Mouse (Mus musculus) adrenal gland, postnatal 14 days (tissue): ENCODE results near the gene A530032D15Rik. TPM values are rescaled to one million over a fixed set of nuclear protein-coding genes. Genes with fewer than 3 reads are reported as not detected.
"Not testable (repeated sequence)": the region's sequence is repeated elsewhere in the genome, so short reads cannot be mapped to it uniquely, and the experiment has no call there.

Source experiments
- DNase-seq: peaks from one replicate; pipeline ENCODE4 v3.0.0; 2021; ENCODE audit warnings: mixed read lengths
- long read RNA-seq, 2 experiments: library from polyadenylated mRNA; stranded (forward); transcript quantifications; one replicate each; pipeline ENCODE4 v2.0.0; 2021
- total RNA-seq: library from RNA; stranded (reverse); gene quantifications from 2 replicates; pipeline ENCODE4 v1.2.3, GENCODE M21; 2021

The A530032D15Rik gene
- total RNA-seq: 0.41 TPM in 1 of 2 replicates, not detected in the other
- long read RNA-seq, experiment 1: 0 reads
- long read RNA-seq, experiment 2: 0 reads

DNA sequence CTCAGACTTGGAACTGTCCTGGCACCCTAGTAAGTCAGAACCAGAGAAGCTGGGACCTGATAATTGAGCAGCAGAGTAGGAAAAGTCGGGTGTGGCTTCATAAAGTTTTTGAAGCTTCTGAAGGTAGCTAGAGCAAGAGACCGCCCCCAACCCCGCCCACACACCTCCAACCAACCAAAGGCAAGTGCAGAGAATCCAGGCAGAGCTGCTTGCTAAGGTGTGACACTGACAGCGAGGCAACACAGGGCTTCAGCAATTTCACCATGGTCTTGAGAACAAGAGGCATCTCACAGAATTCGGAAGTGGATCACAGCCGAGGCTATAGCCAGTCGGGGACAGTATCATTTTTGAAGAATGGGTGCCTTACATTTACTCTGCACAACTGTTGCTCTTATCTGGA lies at the start of gene A530032D15Rik:
TSS of gene A530032D15Rik (minus strand) at position 101 of the 400 bp plus-strand sequence.
- not testable (repeated sequence) for DNase-seq

DNA sequence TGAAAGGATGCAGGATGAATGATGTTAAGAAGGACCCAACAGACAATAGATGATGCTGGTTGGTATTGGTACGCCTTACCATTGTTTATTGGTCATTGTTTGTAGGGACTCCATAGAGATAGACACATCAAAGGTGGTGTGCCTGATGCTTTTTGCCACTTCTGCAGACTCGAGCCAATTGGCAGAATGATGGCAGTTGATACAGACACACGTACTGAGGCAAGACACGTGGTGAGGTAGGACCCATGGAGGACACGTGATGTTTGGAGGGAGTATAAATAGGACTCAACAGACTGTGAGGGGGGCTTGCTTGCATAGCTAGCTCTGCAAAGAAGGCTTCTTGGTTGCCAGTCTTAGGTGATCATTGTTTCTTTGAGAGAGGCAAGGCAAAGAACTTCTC lies 45.5 kb upstream of the A530032D15Rik start:
- DNase-seq: not testable (repeated sequence)

DNA sequence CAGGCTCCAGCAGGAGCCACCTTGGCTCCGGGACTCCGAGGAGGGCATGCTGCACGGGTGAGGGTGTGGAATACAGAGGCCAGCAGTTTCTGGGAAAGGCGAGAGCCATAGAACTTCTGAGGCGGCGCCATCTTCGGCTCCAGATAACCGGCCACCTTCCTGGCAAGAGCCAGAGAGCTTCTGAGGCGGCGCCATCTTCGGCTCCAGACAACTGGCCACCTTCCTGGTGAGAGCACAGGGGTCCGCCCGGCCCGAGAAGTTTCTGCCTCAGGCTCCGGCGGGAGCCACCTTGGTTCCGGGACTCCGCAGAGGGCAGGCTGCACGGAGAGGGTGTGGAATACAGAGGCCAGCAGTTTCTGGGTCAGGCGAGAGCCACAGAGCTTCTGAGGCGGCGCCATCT lies 24.0 kb upstream of the A530032D15Rik start:
- DNase-seq: not testable (repeated sequence)

DNA sequence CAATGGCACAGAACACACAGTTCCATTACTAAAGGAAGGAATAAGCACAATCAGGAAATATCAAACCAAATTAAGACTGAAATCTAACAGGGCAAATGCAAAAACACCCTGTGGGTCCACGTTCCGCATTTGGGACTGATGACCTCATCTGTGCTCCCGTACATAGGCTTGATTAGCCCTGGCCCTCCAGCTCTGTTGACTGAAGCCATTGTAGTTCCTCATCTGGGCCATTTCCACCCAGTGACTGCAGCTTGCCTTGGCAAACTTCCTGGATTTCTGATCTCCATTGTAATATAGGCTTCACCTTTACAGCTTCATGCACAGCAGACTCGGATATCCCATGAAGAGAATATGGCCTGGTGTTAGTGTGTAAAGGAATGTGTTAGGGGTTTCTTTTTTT lies 12.2 kb upstream of the A530032D15Rik start:
- not testable (repeated sequence) for DNase-seq

DNA sequence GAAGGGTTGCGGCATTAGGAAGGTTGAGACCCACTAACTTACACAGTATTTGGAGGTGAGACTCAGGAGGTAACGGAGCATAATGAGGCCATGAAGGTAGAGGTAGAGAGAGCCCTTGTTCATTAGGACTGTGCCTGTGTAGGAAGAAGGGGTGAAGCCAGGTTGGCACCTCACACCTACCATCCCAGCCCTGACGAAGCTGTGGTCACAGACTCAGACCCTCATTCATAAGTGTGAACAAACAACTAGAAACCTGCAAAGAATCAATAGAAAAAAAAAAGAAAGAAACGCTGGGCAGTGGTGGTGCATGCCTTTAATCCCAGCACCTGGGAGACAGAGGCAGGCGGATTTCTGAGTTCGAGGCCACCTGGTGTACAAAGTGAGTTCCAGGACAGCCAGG lies 8.7 kb upstream of the A530032D15Rik start:
- DNase-seq: not testable (repeated sequence)

DNA sequence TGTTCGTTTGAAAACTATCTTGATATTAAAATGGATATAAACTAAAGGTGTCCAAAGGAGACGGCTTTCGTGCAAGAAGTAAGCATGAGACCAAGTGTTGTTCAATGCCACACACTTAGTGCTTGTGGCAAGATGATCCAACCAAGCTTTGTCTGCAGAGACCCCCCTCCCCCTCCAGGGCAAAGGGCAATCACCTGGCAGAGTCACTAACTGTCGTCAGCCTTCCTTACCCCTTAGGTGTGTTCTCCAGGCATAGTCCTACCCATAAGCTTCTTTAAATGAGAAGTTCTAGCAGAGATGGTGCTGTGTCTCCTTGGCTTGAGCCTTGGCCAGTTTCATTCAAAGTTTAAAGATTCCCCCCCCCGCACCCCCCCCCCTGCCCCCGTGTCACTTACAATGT lies 7.9 kb upstream of the A530032D15Rik start:
- not testable (repeated sequence) for DNase-seq

DNA sequence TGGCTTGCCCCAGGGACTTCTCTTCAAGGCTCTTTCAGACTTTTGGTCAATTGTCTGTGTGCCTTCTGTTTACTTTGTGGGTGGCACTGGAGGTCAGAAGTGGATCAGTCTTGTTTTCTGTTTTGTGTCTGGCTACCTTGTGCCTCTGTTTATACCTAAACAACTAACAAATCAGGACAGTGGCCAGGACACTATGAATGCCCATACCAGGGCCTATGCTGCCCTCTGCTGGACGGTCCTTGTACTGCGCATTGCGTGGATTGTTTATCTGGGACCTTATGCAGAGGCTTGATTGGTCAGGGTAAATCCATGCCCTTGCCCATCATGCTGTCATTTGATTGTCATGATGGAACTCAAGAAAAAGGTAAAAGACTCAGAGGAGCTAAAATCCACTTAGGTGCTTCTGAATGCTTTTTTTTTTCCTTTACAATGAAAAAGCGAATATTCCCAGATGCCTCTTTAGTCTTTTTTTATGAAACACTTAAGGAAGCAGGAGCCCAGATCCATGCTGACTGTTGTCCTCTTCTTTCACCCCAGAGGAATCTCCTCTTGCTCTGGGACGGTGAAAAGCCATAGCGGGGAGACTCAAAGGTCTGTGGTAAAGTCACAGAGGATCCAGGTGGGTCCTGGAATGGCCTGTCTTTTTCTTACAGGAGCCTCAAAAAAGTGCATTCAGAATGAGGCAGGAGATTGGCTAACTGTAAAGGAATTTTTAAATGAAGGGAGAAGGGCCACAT lies 5.2 kb upstream of the A530032D15Rik start:
- peak; percentile 37 for DNase-seq

DNA sequence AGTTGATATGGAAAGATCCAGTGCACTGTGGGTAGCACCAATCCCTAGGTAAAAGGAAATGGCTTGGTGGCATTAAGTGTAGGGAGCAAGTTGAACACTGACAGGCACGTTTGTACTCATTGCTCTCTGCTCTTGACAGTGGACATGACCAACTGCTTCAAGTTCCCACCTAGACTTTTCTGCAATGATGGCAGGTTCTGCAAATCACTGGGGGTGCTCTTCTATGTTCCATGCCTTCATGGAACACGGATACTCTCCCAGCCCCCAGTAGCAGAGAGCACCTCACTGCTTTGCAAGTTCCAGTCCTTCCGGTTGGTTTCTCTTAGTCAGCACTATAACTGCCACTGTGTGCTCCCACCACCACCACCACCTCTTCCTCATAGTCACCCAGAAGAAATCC lies 4.4 kb upstream of the A530032D15Rik start:
- not testable (repeated sequence) for DNase-seq

DNA sequence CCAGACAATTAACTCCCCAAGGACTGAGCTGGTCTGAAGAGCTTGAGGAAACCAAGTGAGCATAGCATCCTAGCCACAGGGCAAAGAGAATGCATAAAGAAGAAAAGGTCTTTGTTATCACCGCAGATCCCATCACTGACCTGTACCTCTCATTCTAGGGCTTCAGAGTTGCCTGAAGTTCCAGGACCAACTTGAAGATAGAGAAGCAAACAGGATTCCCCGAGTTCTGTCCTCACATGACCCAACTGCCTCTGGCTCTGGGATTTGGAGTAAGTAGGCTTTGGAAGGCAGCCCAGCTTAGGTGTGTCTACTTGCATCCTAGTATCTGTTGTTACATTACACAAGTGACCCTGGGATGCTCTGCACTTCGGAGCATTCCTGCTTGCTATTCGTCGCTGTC lies 3.2 kb upstream of the A530032D15Rik start:
- DNase-seq: not testable (repeated sequence)

DNA sequence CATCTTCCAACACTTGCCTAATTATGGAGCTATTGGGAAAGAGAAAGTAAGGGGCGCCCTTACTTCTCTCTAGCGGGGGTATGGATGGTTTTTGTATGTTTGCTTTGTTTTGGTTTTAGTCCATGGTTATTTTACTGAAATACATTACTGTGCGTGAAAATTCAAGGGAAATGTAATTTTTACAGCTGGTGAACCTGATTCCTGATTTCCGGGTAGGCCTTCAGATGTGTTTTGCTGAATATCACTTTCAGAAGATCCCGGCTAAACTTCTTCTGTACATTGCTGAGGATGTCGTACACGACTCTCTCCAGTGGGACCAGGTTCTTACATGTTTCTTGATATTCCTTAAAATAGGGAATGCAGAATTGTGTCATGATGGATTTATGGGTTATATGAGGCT lies 2.6 kb upstream of the A530032D15Rik start:
- not testable (repeated sequence) for DNase-seq

DNA sequence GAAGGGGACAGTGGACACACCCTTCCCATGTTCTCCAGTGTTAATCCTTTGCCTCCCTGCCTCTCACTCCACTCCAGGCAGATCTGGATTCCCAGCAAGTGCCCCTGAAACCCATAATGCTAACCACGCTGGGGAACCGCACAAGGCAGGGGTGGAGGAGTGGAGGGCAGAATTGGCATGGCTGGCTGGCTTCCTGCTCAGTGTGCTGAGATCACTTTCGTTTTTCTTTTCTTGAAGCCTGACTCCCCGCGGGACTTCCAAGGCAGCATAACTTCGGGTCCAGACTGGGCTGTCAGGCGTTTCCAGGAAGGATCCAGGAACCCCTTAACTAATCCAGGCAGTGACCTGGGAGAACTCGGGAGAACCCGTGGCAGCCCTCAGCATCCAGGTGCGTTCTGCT lies 1.9 kb upstream of the A530032D15Rik start:
- DNase-seq: peak; percentile 11

DNA sequence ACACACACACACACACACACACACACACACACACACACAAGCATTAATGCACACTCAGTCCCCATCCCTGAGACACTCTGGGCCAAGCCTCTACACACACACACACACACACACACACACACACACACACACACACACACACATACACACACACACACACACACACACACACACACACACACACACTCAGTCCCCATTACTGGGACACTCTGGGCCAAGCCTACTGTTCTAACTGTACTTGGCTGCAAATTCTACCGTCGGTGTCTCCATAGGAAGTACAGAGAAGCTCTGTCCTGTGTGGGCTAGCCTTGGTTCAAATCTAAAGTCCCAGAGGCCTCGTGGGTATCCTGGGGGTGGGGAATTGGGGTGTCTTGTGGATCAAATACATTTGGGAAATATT lies 1.2 kb upstream of the A530032D15Rik start:
- DNase-seq: not testable (repeated sequence)

DNA sequence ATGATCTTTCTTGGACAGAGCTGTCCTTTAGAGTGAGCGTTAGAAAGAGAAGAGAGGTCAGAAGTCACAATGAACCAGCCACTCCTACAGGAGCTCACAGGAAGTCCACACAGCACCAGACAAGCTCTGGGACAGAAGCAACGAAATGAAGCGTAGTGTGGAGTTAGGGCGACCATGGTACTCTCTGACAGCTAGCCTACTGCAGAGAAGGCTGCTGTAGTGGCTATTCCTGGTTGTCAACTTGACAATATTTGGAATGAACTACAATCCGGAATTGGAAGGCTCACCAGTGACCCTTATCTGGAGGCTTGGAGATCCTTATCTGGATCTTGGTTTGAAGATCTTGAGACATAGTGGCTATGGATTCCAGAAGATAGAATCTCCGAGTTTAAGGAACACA lies 3.6 kb downstream of the A530032D15Rik start:
- not testable (repeated sequence) for DNase-seq

DNA sequence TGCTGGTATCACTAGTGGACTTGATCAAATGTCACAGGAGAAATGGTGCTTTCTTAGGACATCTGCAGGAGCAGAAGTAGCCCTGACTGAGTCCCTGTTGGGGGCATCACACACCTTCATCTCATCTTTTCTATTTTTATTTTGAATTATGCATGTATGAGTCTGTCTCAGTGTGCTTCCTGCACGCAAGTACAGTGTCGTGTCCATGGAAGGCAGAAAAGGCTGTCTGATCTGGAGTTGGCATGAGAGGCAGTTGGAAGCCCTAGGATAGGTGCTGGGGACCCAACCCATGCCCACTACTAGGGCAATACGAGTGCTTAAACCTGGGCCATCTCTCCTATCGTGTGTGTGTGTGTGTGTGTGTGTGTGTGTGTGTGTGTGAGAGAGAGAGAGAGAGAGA lies 4.3 kb downstream of the A530032D15Rik start:
- DNase-seq: not testable (repeated sequence)

DNA sequence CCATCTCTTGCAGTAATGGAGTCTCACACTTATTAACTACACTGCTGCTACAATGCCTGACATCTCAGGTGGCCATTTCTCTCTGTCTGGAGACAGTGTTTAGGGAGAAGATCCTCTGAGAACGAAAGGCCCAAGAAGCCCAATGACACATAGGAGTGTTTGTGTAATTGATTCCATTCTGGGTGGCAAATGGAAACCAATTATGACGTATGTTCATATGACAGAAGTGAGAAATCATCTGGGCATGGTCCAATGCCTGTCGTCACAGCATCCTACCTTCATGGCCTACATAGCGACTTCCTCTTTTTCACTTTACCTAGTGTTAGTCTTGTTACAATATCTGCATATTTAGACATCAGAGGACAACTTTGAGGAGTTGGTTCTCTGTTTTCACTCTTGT lies 7.9 kb downstream of the A530032D15Rik start:
- not testable (repeated sequence) for DNase-seq

DNA sequence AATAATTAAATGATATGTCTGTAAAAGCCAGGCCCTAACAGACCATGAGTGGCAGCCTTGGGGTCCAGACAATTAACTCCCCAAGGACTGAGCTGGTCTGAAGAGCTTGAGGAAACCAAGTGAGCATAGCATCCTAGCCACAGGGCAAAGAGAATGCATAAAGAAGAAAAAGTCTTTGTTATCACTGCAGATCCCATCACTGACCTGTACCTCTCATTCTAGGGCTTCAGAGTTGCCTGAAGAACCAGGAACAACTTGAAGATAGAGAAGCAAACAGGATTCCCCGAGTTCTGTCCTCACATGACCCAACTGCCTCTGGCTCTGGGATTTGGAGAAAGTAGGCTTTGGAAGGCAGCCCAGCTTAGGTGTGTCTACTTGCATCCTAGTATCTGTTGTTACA lies 9.8 kb downstream of the A530032D15Rik start, which contains the start of gene Gm10553:
TSS of gene Gm10553 (plus strand) at position 301 of the 400 bp plus-strand sequence.
- not testable (repeated sequence) for DNase-seq

DNA sequence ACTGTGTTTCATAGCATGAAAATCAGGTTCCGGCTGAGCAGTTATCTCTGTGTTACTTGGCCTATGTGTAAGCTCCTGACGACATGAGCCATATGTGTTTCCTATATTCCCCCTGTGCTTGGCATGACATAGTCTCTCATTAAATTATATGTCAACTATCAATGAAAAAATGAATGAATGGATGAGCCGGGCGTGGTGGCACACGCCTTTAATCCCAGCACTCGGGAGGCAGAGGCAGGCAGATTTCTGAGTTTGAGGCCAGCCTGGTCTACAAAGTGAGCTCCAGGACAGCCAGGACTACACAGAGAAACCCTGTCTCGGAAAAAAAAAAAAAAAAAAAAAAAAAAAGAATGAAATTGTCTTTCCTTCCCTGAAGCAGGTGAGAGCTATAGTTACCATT lies 10.6 kb downstream of the A530032D15Rik start:
- not testable (repeated sequence) for DNase-seq

DNA sequence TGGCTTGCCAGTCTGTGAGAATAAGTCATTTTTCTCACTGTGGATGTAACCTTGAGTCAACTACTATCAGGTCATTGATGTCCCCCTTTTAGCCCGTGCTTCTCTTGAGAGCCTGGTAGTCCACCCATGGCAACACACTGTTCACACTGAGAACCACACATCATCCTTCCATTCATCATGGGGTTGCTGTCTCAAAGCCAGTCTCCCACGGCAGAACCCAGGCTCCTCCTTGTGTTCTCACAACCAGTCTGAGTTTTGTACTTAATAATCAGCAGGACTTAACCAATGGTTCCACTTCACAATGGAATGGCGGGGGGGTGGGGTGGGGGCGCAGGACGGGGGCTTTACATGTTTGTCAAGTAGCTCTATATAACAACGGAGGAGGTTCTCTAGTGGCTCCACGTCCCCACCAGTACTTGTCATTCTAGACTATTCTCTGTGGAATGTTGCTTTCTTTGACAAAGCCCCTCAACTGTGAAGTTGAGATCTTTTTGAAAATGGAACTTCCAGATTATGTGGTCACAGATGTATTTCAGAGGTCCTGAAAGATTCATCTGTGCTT lies 16.6 kb downstream of the A530032D15Rik start:
- DNase-seq: not testable (repeated sequence)

DNA sequence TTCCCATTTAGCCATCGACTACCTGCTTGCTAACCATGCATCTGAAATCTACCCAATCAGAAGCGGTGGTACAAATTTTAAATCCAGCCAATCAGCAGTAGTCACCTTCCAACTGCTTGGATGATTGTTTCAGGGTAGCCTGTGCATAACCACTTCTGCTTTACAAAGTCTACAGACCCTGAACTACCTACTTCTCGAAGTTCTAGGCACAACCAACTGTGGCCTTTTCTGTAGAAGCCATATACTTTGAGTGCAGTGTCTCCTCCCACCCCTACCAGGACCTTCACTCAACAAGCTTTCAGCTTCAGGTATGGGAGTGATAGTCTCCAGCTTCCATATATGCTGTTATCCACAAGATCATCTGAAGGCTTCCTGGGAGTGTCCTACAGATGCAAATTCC lies 17.5 kb downstream of the A530032D15Rik start:
- DNase-seq: not testable (repeated sequence)

DNA sequence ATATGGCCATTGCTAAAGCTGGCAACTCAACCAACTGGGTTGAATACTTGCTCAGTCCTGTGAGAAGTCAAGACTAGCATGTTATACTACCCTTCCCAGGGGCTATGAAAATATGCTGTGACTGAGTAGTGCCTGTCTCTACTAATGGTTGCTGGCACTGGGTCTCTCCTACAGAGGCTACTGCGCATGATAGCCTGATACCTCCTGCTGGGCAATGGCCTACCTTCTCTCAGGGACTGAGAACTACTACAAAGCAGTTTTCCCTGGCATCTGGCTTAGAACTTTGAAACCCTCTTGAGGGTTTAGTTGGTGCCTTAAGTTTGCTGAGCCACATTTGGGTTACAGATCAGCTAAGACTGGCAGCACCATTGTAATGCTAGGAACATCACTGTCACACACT lies 23.4 kb downstream of the A530032D15Rik start:
- DNase-seq: not testable (repeated sequence)

DNA sequence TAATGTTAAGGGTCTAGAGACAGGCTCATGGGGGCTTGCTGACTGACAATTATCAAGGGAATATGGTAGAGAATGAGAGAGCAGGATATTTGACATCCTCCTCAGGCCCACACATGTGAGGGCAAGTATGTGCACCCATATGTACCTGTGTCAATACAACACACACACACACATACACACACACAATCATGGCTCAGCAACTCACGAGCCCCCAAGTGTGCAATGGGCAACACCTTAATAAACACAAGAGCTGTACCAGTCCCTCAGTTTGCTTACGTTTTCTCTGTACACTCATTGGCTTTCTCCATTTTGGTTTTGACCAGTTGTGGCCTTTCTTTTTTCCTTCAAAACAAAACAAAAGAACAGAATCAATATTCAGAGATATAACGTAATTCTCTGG lies 24.9 kb downstream of the A530032D15Rik start:
- DNase-seq: not testable (repeated sequence)

DNA sequence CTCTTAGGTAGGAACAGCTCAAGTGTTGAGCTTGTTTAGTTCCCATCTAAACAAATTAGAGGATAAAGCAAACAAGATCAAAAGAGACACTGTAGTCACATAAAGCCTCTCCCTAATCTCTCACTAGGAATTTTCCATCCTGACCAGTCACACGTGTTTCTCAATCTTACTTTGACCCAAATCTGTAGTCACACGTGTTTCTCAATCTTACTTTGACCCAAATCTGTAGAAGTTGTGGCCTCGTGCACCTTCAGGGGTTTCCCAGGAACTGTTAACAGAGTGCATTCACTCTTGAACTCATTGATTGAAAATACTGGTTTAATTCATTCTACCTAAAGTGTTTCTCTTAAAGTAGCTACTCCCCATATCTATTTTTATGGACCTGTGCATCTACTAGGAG lies 36.6 kb downstream of the A530032D15Rik start:
- DNase-seq: not testable (repeated sequence)

DNA sequence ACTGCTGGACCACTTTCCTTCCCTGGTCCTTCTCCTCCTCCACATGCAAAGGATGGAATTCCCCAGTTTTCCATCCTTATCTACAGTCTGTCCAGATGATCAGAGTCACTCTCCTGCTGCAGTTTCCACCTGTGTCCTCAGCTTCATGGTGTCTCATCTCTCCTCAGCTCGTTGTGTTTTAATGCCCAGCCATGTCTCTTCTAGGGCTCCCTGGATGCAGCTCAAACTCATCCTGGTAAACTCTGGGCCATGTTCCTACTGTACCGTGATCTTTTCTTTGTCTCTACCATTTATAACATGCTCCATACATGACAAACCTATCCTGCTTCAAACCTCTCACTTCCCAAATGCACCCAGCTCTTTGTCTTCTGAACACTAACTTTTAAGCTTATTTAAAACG lies 38.0 kb downstream of the A530032D15Rik start:
- DNase-seq: not testable (repeated sequence)

DNA sequence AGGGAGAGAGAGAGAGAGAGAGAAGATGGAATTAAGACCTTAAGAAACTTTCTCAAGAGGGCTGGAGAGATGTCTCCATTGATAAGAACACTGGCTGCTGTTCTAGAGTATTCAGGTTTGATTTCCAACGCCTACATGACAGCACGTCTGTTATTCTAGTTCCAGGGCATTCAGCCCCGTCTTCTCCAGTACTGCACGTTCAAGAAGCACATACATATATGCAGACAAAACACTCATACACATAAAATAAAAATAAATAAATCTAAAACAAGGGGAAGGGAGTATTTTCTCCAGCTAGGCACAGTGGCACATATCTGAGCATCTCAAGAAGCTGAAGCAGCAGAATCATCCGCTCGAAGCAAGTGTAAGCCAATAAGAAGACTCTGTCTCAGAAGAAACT lies 73.9 kb downstream of the A530032D15Rik start:
- DNase-seq: not testable (repeated sequence)
